Mouse (Mus musculus) liver, embryonic 14.5 days (tissue): ENCODE measurements around the gene Cdip1. TPM values are rescaled to one million over a fixed set of nuclear protein-coding genes. Genes with fewer than 3 reads are reported as not detected.
"Not testable (repeated sequence)": the region's sequence is repeated elsewhere in the genome, so short reads cannot be mapped to it uniquely, and the experiment has no call there.

Experiments used
- ATAC-seq: fragments of 200-750 bp; cut with Nextera tagmentation; 2 replicates; pipeline ENCODE4 v1.8.0; 2017; ENCODE audit warnings: moderate number of reproducible peaks, mild to moderate bottlenecking, moderate library complexity; ENCODE audit not compliant: insufficient read depth
- DNase-seq, 3 experiments: peaks; one replicate each; pipeline ENCODE4 v3.0.0-alpha.2; 2012 to 2013; ENCODE audit warnings: low read depth in 3 of 3, low spot score in 3 of 3
- H3K27ac ChIP-seq: fragments of 300-500 bp; sonication (generic); 2 replicates; pipeline ENCODE4 v1.5.1; 2014; ENCODE audit warnings: moderate library complexity, mild to moderate bottlenecking, control low read depth, inconsistent platforms
- H3K27me3 ChIP-seq: fragments of 300-500 bp; sonication (generic); 2 replicates; pipeline ENCODE4 v1.6.1; 2014; ENCODE audit warnings: mild to moderate bottlenecking, low read length, moderate library complexity; ENCODE audit not compliant: control insufficient read depth, insufficient read depth
- H3K36me3 ChIP-seq: fragments of 300-500 bp; sonication (generic); replicated peaks from 2 replicates; pipeline ENCODE4 v1.6.1; 2014; ENCODE audit warnings: low read depth; ENCODE audit not compliant: control insufficient read depth, insufficient read depth
- H3K4me1 ChIP-seq, 2 experiments: fragments of 200-500 bp in 1 of 2; fragments of 300-500 bp in 1 of 2; sonication (generic) in 1 of 2; replicated peaks; 2 replicates each; pipeline ENCODE4 v1.6.1; 2012 to 2014; ENCODE audit warnings: antibody characterized with exemption in 1 of 2, inconsistent platforms in 1 of 2, low read length in 1 of 2; ENCODE audit not compliant: control insufficient read depth in 2 of 2, insufficient read depth in 2 of 2
- H3K4me2 ChIP-seq: fragments of 300-500 bp; sonication (generic); 2 replicates; pipeline ENCODE4 v1.6.1; 2014; ENCODE audit warnings: low read depth, mild to moderate bottlenecking, control low read depth, moderate library complexity
- H3K4me3 ChIP-seq, 2 experiments: fragments of 200-500 bp in 1 of 2; fragments of 300-500 bp in 1 of 2; sonication (generic) in 1 of 2; 2 replicates each; pipeline ENCODE4 v1.5.1; 2012 to 2014; ENCODE audit warnings: low read depth in 2 of 2, low read length in 2 of 2, mild to moderate bottlenecking in 2 of 2, control low read depth in 1 of 2, inconsistent platforms in 1 of 2, moderate library complexity in 1 of 2; ENCODE audit not compliant: insufficient read depth in 1 of 2
- H3K9ac ChIP-seq: fragments of 300-500 bp; sonication (generic); replicated peaks from 2 replicates; pipeline ENCODE4 v1.6.1; 2014; ENCODE audit warnings: mild to moderate bottlenecking, control low read depth, moderate library complexity
- H3K9me3 ChIP-seq: fragments of 300-500 bp; sonication (generic); 2 replicates; pipeline ENCODE4 v1.6.1; 2016; ENCODE audit warnings: low read length, mixed read lengths; ENCODE audit not compliant: control insufficient read depth
- CTCF ChIP-seq: IDR thresholded peaks from 2 replicates; pipeline ENCODE4 v1.5.1; 2016; ENCODE audit warnings: antibody characterized with exemption, low read depth, control low read depth
- EP300 ChIP-seq: IDR thresholded peaks from 2 replicates; pipeline ENCODE4 v1.6.1; 2016; ENCODE audit warnings: antibody characterized with exemption, low read depth
- WGBS: fragments of 180-500 bp; shearing (Covaris S2); extraction: QIAGEN DNeasy Blood & Tissue Kit; methylation state at CpG from one replicate; pipeline ENCODE4 v1.1.7; 2014; ENCODE audit not compliant: insufficient replicate concordance; 5-methylcytosine and 5-hydroxymethylcytosine counted together
- polyA plus RNA-seq, 2 experiments: library from polyadenylated mRNA; depleted of rRNA in 1 of 2; stranded (reverse) in 1 of 2; unstranded in 1 of 2; fragments of >200 nt; fragmentation: Nextera tagmentation in 1 of 2; extraction: Ambion mirVana in 1 of 2; gene quantifications; 2 replicates each; pipeline versions ENCODE4 v1.2.1 to v1.2.3; 2012 to 2014

Gene Cdip1
- polyA plus RNA-seq, 2 experiments = 10.0 to 11.3 TPM

- H3K4me3 ChIP-seq = no peak overlapping the region
- ATAC-seq (peak; percentile 57; the same call in 1 of the 2 replicates), DNase-seq (no peak)
- peak overlapping the region; percentile 24; the same call in 1 of the 2 replicates for H3K4me2 ChIP-seq
- peak; percentile 38 for TF ChIP-seq CTCF
- peak; percentile 26; the same call in 1 of the 2 replicates for TF ChIP-seq EP300
- no peaks in the 10 kb centered on the region for H3K27me3 ChIP-seq
- H3K27ac ChIP-seq = no peak overlapping the region
- 39% methylated on average over 15 of the region's 15 CpGs for whole genome bisulfite sequencing
- no peak overlapping the region for H3K9ac ChIP-seq
- H3K4me1 ChIP-seq = peaks cover 3 to 10% of the 10 kb centered on the region in 2 experiments
- no peaks in the 10 kb centered on the region for H3K36me3 ChIP-seq
- no peaks in the 10 kb centered on the region for H3K9me3 ChIP-seq
These were observed 41.7 kb upstream of the Cdip1 start for GRCm38 (mm10) chr16:4831650-4832419.

- TF ChIP-seq CTCF (no peak), EP300 (no peak)
- Histone ChIP-seq H3K36me3 (no peaks in the 10 kb centered on the region), H3K9ac (no peak overlapping the region), H3K4me2 (no peak overlapping the region), H3K4me1 (peaks cover 3 to 10% of the 10 kb centered on the region in 2 experiments), H3K9me3 (no peaks in the 10 kb centered on the region), H3K27me3 (no peaks in the 10 kb centered on the region), H3K4me3 (no peak overlapping the region), H3K27ac (no peak overlapping the region)
- WGBS = 58% methylated on average over 6 of the region's 6 CpGs
- no peak for DNase-seq
- no peak for ATAC-seq
These were observed 39.3 kb upstream of the Cdip1 start for GRCm38 (mm10) chr16:4829271-4829900.

GRCm38 (mm10) chr16:4827639-4828038, 37.5 kb upstream of the Cdip1 start:
- Histone ChIP-seq H3K4me1 (peaks cover 3 to 10% of the 10 kb centered on the region in 2 experiments), H3K9me3 (no peaks in the 10 kb centered on the region), H3K36me3 (no peaks in the 10 kb centered on the region), H3K4me3 (no peak overlapping the region), H3K27ac (no peak overlapping the region), H3K4me2 (no peak overlapping the region), H3K27me3 (no peaks in the 10 kb centered on the region), H3K9ac (no peak overlapping the region)
- 78% methylated on average over 5 of the region's 5 CpGs for WGBS
- ATAC-seq (no peak), DNase-seq (no peak)
- no peak for TF ChIP-seq EP300
- no peak for TF ChIP-seq CTCF

GRCm38 (mm10) chr16:4824466-4824865, 34.4 kb upstream of the Cdip1 start:
- not testable (repeated sequence) for H3K4me3 ChIP-seq, H3K9me3 ChIP-seq, H3K36me3 ChIP-seq, H3K4me2 ChIP-seq, DNase-seq, H3K27me3 ChIP-seq, H3K9ac ChIP-seq, H3K27ac ChIP-seq, ATAC-seq, H3K4me1 ChIP-seq
- 68% methylated on average over 5 of the region's 5 CpGs for WGBS

GRCm38 (mm10) chr16:4818349-4818748, 28.3 kb upstream of the Cdip1 start:
- H3K27ac ChIP-seq = no peak overlapping the region
- no peaks in the 10 kb centered on the region for H3K27me3 ChIP-seq
- no peak overlapping the region for H3K9ac ChIP-seq
- no peaks in the 10 kb centered on the region; the same call in 1 of the 2 replicates for H3K9me3 ChIP-seq
- no peak overlapping the region for H3K4me3 ChIP-seq
- no peaks in the 10 kb centered on the region for H3K36me3 ChIP-seq
- no peak for ATAC-seq
- 78% methylated on average over 3 of the region's 3 CpGs for WGBS
- H3K4me1 ChIP-seq = no peaks in the 10 kb centered on the region
- TF ChIP-seq CTCF (no peak), EP300 (no peak)
- H3K4me2 ChIP-seq = no peak overlapping the region
- no peak for DNase-seq
